Mouse (Mus musculus) layer of hippocampus, adult 2 months (tissue): ENCODE measurements at regions not wholly inside any gene's neighbourhood (a gene's known extent, or its start where the extent isn't known, plus 50 kb on each side); places are given as distances from the start of the nearest gene placed in this dataset.

Experiments used
- DNase-seq, 2 experiments: peaks; one replicate each; pipeline ENCODE4 v3.0.0; 2022; ENCODE audit warnings: low spot score in 2 of 2
- H3K27ac ChIP-seq: fragments of 200-600 bp; 2 replicates; pipeline ENCODE4 v1.8.1; 2022
- H3K4me3 ChIP-seq: fragments of 200-600 bp; 2 replicates; pipeline ENCODE4 v1.8.1; 2022; ENCODE audit warnings: mild to moderate bottlenecking
- CTCF ChIP-seq: fragments of 200-600 bp; conservative IDR thresholded peaks from 2 replicates; pipeline ENCODE4 v1.8.1; 2022; ENCODE audit warnings: antibody characterized with exemption, mild to moderate bottlenecking, moderate library complexity

GRCm38 (mm10) chr16:72027404-72028215 lies 280.5 kb upstream of the Robo1 start:
- DNase-seq: peak; percentile 24 to 39
- H3K27ac ChIP-seq: peak overlapping the region; percentile 73
- peak overlapping the region; percentile 66 for H3K4me3 ChIP-seq
- TF ChIP-seq CTCF: peak; percentile 62

GRCm38 (mm10) chr16:72028216-72028610 lies 279.9 kb upstream of the Robo1 start:
- H3K27ac ChIP-seq: peak overlapping the region; percentile 72; the same call in 1 of the 2 replicates
- TF ChIP-seq CTCF: no peak

GRCm38 (mm10) chr16:72028798-72029197 lies 279.3 kb upstream of the Robo1 start:
- DNase-seq: peak; percentile 8 to 18
- Histone ChIP-seq H3K4me3 (peak overlapping the region; percentile 66), H3K27ac (peak overlapping the region; percentile 72)
- no peak for TF ChIP-seq CTCF

More at GRCm38 (mm10) chr16:72028216-72028610, 279.9 kb upstream of the Robo1 start:
- DNase-seq: no peak
- peak overlapping the region; percentile 66 for H3K4me3 ChIP-seq

- no peak for DNase-seq
- H3K27ac ChIP-seq: peak overlapping the region; percentile 72
Measured at GRCm38 (mm10) chr16:72029273-72029672, 278.8 kb upstream of the Robo1 start.

GRCm38 (mm10) chr16:72068254-72068653 lies 239.9 kb upstream of the Robo1 start:
- Histone ChIP-seq H3K4me3 (no peak overlapping the region), H3K27ac (no peak overlapping the region)
- no peak for TF ChIP-seq CTCF
- DNase-seq: no peak

More at GRCm38 (mm10) chr16:72029273-72029672, 278.8 kb upstream of the Robo1 start:
- no peak for TF ChIP-seq CTCF
- peak overlapping the region; percentile 66 for H3K4me3 ChIP-seq

GRCm38 (mm10) chr16:72069581-72069980 lies 238.5 kb upstream of the Robo1 start:
- Histone ChIP-seq H3K4me3 (no peak overlapping the region), H3K27ac (no peak overlapping the region)
- no peak for DNase-seq
- no peak for TF ChIP-seq CTCF

- TF ChIP-seq CTCF: no peak
- DNase-seq: no peak
- Histone ChIP-seq H3K27ac (no peak overlapping the region), H3K4me3 (no peak overlapping the region)
Measured at GRCm38 (mm10) chr16:72071756-72072471, 236.2 kb upstream of the Robo1 start.

- Histone ChIP-seq H3K27ac (no peak overlapping the region), H3K4me3 (no peak overlapping the region)
- DNase-seq: no peak
- TF ChIP-seq CTCF: no peak
Measured at GRCm38 (mm10) chr16:72085181-72085580, 222.9 kb upstream of the Robo1 start.

GRCm38 (mm10) chr16:72088053-72088452 lies 220.1 kb upstream of the Robo1 start:
- DNase-seq: peak in 1 of 2 experiments; percentile 8
- H3K4me3 ChIP-seq: 0 out of 2 replicates have a peak overlapping the region, but pooled peaks have one; percentile 6
- no peak overlapping the region for H3K27ac ChIP-seq
- no peak for TF ChIP-seq CTCF

- DNase-seq: no peak
- Histone ChIP-seq H3K27ac (no peak overlapping the region), H3K4me3 (no peak overlapping the region)
- no peak for TF ChIP-seq CTCF
Measured at GRCm38 (mm10) chr16:72088916-72089315, 219.2 kb upstream of the Robo1 start.
